Mouse (Mus musculus): ENCODE measurements around the gene Mgst2. TPM values are rescaled to one million over a fixed set of nuclear protein-coding genes. Genes with fewer than 3 reads are reported as not detected.

Gene Mgst2
- polyA plus RNA-seq, 1 experiment from 2014 or later, result 0.28 TPM

- H3K9ac ChIP-seq (ENCODE audit: low read length), result no peak overlapping the region
- no peak overlapping the region for H3K27ac ChIP-seq (ENCODE audit: low read depth, low read length)
- H3K4me1 ChIP-seq (replicated peaks; ENCODE audit: control insufficient read depth, insufficient read depth, low read length), result peaks cover 2% of the 10 kb centered on the region; the same call in 1 of the 2 replicates
- no peaks in the 10 kb centered on the region for H3K36me3 ChIP-seq (ENCODE audit: control insufficient read depth, insufficient read depth, low read length)
- no peaks in the 10 kb centered on the region for H3K27me3 ChIP-seq (ENCODE audit: control insufficient read depth, insufficient read depth, low read length)
- DNase-seq (ENCODE audit: low spot score) (peak; percentile 87), ATAC-seq (replicated peaks; ENCODE audit: low FRiP score) (peak; percentile 26; the same call in 1 of the 2 replicates)
- no peak overlapping the region for H3K4me3 ChIP-seq (ENCODE audit: low read depth, low read length)
- WGBS, result 40% methylated on average over 15 of the region's 15 CpGs
- H3K9me3 ChIP-seq (ENCODE audit: control insufficient read depth, low read length), result no peaks in the 10 kb centered on the region
- no peak overlapping the region for H3K4me2 ChIP-seq (ENCODE audit: low read depth, low read length, severe bottlenecking)
These were observed 12.0 kb upstream of the Mgst2 start for GRCm38 (mm10) chr3:51648037-51648664.

- no peak overlapping the region for H3K9ac ChIP-seq (ENCODE audit: low read length)
- no peak overlapping the region for H3K4me2 ChIP-seq (ENCODE audit: low read depth, low read length, severe bottlenecking)
- peaks cover 2% of the 10 kb centered on the region; the same call in 1 of the 2 replicates for H3K4me1 ChIP-seq (replicated peaks; ENCODE audit: control insufficient read depth, insufficient read depth, low read length)
- no peaks in the 10 kb centered on the region for H3K36me3 ChIP-seq (ENCODE audit: control insufficient read depth, insufficient read depth, low read length)
- ATAC-seq (replicated peaks; ENCODE audit: low FRiP score), result no peak
- H3K9me3 ChIP-seq (ENCODE audit: control insufficient read depth, low read length), result no peaks in the 10 kb centered on the region
- DNase-seq (ENCODE audit: low spot score), result no peak
- 84% methylated on average over 8 of the region's 8 CpGs for WGBS
- no peak overlapping the region for H3K4me3 ChIP-seq (ENCODE audit: low read depth, low read length)
- H3K27me3 ChIP-seq (ENCODE audit: control insufficient read depth, insufficient read depth, low read length), result no peaks in the 10 kb centered on the region
- no peak overlapping the region for H3K27ac ChIP-seq (ENCODE audit: low read depth, low read length)
These were observed 10.7 kb upstream of the Mgst2 start for GRCm38 (mm10) chr3:51649426-51649825.

DNA sequence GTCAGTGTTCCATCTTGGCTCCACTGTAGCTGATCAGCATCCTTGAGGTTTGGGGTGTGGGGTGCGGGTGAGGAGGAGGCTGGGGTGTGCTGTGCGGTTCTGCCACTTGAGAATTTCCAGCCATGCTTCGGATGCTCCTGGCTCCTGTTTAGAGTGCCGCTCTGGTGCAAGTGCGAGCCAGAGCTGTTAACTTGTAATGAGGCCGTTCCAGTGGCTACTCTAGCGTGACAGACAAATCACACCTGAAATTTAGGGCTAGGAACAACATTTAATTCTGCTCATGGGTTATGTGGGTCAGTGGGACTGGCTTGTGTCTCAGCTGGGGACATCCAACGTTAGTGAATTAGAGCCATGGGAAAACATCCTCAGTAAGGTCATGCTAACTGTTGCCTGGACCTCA, 10.2 kb upstream of the Mgst2 start:
- Histone ChIP-seq H3K9ac (ENCODE audit: low read length) (no peak overlapping the region), H3K9me3 (ENCODE audit: control insufficient read depth, low read length) (no peaks in the 10 kb centered on the region), H3K27ac (ENCODE audit: low read depth, low read length) (no peak overlapping the region), H3K36me3 (ENCODE audit: control insufficient read depth, insufficient read depth, low read length) (no peaks in the 10 kb centered on the region), H3K4me1 (replicated peaks; ENCODE audit: control insufficient read depth, insufficient read depth, low read length) (peaks cover 2% of the 10 kb centered on the region; the same call in 1 of the 2 replicates), H3K4me2 (ENCODE audit: low read depth, low read length, severe bottlenecking) (no peak overlapping the region), H3K27me3 (ENCODE audit: control insufficient read depth, insufficient read depth, low read length) (no peaks in the 10 kb centered on the region), H3K4me3 (ENCODE audit: low read depth, low read length) (no peak overlapping the region)
- ATAC-seq (replicated peaks; ENCODE audit: low FRiP score), result no peak
- WGBS, result 78% methylated on average over 8 of the region's 8 CpGs
- no peak for DNase-seq (ENCODE audit: low spot score)

GRCm38 (mm10) chr3:51651149-51651548, 9.0 kb upstream of the Mgst2 start:
- H3K36me3 ChIP-seq (ENCODE audit: control insufficient read depth, insufficient read depth, low read length), result no peaks in the 10 kb centered on the region
- H3K4me3 ChIP-seq (ENCODE audit: low read depth, low read length), result no peak overlapping the region
- H3K27ac ChIP-seq (ENCODE audit: low read depth, low read length), result no peak overlapping the region
- ATAC-seq (replicated peaks; ENCODE audit: low FRiP score), result no peak
- H3K9me3 ChIP-seq (ENCODE audit: control insufficient read depth, low read length), result no peaks in the 10 kb centered on the region
- H3K4me1 ChIP-seq (replicated peaks; ENCODE audit: control insufficient read depth, insufficient read depth, low read length), result peaks cover 2% of the 10 kb centered on the region; the same call in 1 of the 2 replicates
- H3K27me3 ChIP-seq (ENCODE audit: control insufficient read depth, insufficient read depth, low read length), result no peaks in the 10 kb centered on the region
- no peak overlapping the region for H3K9ac ChIP-seq (ENCODE audit: low read length)
- 75% methylated on average over 2 of the region's 2 CpGs for WGBS
- no peak overlapping the region for H3K4me2 ChIP-seq (ENCODE audit: low read depth, low read length, severe bottlenecking)
- no peak for DNase-seq (ENCODE audit: low spot score)

GRCm38 (mm10) chr3:51652292-51652691, 7.9 kb upstream of the Mgst2 start:
- peak; percentile 72 for ATAC-seq (replicated peaks; ENCODE audit: low FRiP score)
- Histone ChIP-seq H3K27me3 (ENCODE audit: control insufficient read depth, insufficient read depth, low read length) (no peaks in the 10 kb centered on the region), H3K4me1 (replicated peaks; ENCODE audit: control insufficient read depth, insufficient read depth, low read length) (no peaks in the 10 kb centered on the region; the same call in 1 of the 2 replicates), H3K36me3 (ENCODE audit: control insufficient read depth, insufficient read depth, low read length) (no peaks in the 10 kb centered on the region), H3K9me3 (ENCODE audit: control insufficient read depth, low read length) (no peaks in the 10 kb centered on the region), H3K4me3 (ENCODE audit: low read depth, low read length) (no peak overlapping the region; the same call in 1 of the 2 replicates), H3K4me2 (ENCODE audit: low read depth, low read length, severe bottlenecking) (peak overlapping the region; percentile 37), H3K27ac (ENCODE audit: low read depth, low read length) (no peak overlapping the region), H3K9ac (ENCODE audit: low read length) (peak overlapping the region; percentile 28; the same call in 1 of the 2 replicates)
- 1% methylated on average over 9 of the region's 9 CpGs for WGBS
- peak; percentile 87 for DNase-seq (ENCODE audit: low spot score)

- no peaks in the 10 kb centered on the region for H3K36me3 ChIP-seq (ENCODE audit: control insufficient read depth, insufficient read depth, low read length)
- H3K4me2 ChIP-seq (ENCODE audit: low read depth, low read length, severe bottlenecking), result peak overlapping the region; percentile 37
- H3K4me1 ChIP-seq (replicated peaks; ENCODE audit: control insufficient read depth, insufficient read depth, low read length), result no peaks in the 10 kb centered on the region; the same call in 1 of the 2 replicates
- no peaks in the 10 kb centered on the region for H3K9me3 ChIP-seq (ENCODE audit: control insufficient read depth, low read length)
- H3K27me3 ChIP-seq (ENCODE audit: control insufficient read depth, insufficient read depth, low read length), result no peaks in the 10 kb centered on the region
- peak; percentile 78 for DNase-seq (ENCODE audit: low spot score)
- H3K9ac ChIP-seq (ENCODE audit: low read length), result peak overlapping the region; percentile 28; the same call in 1 of the 2 replicates
- no peak overlapping the region for H3K27ac ChIP-seq (ENCODE audit: low read depth, low read length)
- WGBS, result 4% methylated on average over 9 of the region's 9 CpGs
- peak; percentile 34; the same call in 1 of the 2 replicates for ATAC-seq (replicated peaks; ENCODE audit: low FRiP score)
- H3K4me3 ChIP-seq (ENCODE audit: low read depth, low read length), result no peak overlapping the region; the same call in 1 of the 2 replicates
These were observed 7.5 kb upstream of the Mgst2 start for GRCm38 (mm10) chr3:51652701-51653100.

DNA sequence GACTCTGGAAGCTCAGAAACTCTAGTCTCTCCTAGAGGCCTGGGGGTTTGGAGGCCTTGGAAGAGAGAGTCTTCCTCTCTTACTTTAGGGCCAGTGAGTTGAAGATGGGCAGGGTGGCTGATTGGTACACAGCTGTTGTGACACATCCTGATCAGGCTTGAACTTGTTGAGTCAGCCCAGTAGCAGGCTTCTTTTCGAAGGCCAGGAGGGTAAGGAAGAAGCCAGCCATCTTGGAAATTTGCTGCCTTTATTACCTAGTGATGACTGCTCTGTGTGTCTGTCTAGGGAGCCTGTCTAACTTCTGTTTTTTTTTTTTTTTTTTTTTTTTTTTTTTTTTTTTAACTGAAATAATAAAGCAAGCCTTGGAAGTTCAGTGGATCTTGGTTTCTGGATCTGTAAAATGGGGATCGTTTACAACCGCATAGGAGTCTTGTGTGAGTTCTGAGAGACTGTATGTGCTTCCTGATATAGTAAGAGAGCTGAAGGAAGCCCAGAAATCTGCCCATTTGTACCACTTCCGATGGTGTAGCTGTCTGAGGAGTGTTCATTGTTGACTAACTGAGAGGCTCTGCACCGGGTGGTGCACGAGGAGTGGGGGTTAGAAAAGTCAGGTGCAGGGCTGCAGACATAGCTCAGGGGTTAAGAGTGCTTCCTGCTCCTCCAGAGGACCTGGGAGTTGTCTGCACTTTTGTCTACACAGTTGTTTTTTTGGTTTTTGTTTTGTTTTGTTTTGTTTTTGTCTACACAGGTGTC, 5.7 kb upstream of the Mgst2 start:
- ATAC-seq (replicated peaks; ENCODE audit: low FRiP score) (no peak), DNase-seq (ENCODE audit: low spot score) (no peak)
- no peaks in the 10 kb centered on the region for H3K27me3 ChIP-seq (ENCODE audit: control insufficient read depth, insufficient read depth, low read length)
- no peak overlapping the region for H3K27ac ChIP-seq (ENCODE audit: low read depth, low read length)
- H3K36me3 ChIP-seq (ENCODE audit: control insufficient read depth, insufficient read depth, low read length), result no peaks in the 10 kb centered on the region
- no peak overlapping the region for H3K4me2 ChIP-seq (ENCODE audit: low read depth, low read length, severe bottlenecking)
- H3K4me3 ChIP-seq (ENCODE audit: low read depth, low read length), result no peak overlapping the region
- 81% methylated on average over 6 of the region's 6 CpGs for WGBS
- no peak overlapping the region for H3K9ac ChIP-seq (ENCODE audit: low read length)
- H3K4me1 ChIP-seq (replicated peaks; ENCODE audit: control insufficient read depth, insufficient read depth, low read length), result no peaks in the 10 kb centered on the region; the same call in 1 of the 2 replicates
- H3K9me3 ChIP-seq (ENCODE audit: control insufficient read depth, low read length), result no peaks in the 10 kb centered on the region

DNA sequence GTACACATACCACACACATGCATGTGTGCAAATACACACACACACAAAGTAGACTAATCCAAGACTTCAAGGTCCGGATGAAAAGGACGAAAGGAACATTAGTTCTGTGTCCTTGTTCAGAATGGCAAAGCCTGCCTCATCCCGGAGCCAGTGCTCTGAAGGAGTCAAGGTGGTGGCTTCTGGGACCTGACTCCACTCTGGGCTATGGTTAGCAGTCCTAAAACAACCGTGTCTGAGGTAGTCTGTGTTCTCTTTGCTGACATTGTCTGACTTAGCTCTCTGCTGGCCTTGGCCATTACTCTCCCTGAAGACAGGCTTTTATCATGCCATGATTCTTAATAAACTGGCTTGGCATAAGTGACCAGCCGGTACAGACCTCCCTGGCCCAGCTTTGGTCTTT, 745 bp upstream of the Mgst2 start:
- no peak overlapping the region for H3K4me3 ChIP-seq (ENCODE audit: low read depth, low read length)
- H3K9me3 ChIP-seq (ENCODE audit: control insufficient read depth, low read length), result no peaks in the 10 kb centered on the region
- WGBS, result 92% methylated on average over 5 of the region's 5 CpGs
- H3K27me3 ChIP-seq (ENCODE audit: control insufficient read depth, insufficient read depth, low read length), result no peaks in the 10 kb centered on the region
- no peak overlapping the region for H3K27ac ChIP-seq (ENCODE audit: low read depth, low read length)
- ATAC-seq (replicated peaks; ENCODE audit: low FRiP score) (no peak), DNase-seq (ENCODE audit: low spot score) (no peak)
- 0 out of 2 replicates have a peak, but pooled peaks cover 1% of the 10 kb centered on the region for H3K4me1 ChIP-seq (replicated peaks; ENCODE audit: control insufficient read depth, insufficient read depth, low read length)
- H3K4me2 ChIP-seq (ENCODE audit: low read depth, low read length, severe bottlenecking), result no peak overlapping the region
- H3K36me3 ChIP-seq (ENCODE audit: control insufficient read depth, insufficient read depth, low read length), result no peaks in the 10 kb centered on the region
- no peak overlapping the region for H3K9ac ChIP-seq (ENCODE audit: low read length)

Measured in forebrain, embryonic 11.5 days (tissue).